Mouse (Mus musculus) frontal cortex, adult 2 months (tissue): ENCODE results near the gene Borcs8. TPM values are rescaled to one million over a fixed set of nuclear protein-coding genes. Genes with fewer than 3 reads are reported as not detected.

Experiments
- DNase-seq, 2 experiments: peaks; one replicate each; pipeline ENCODE4 v3.0.0; 2022; ENCODE audit warnings: low spot score in 1 of 2; ENCODE audit errors: extremely low spot score in 1 of 2
- polyA plus RNA-seq: library from polyadenylated mRNA; depleted of rRNA; stranded (reverse); fragments of >200 nt; gene quantifications from 2 replicates; pipeline ENCODE4 v1.2.3, GENCODE M21; 2012; rRNA removed

Borcs8 gene
- polyA plus RNA-seq, 1 experiment: 100 TPM

GRCm38 (mm10) chr8:70173320-70173719, 34.0 kb downstream of the Borcs8 start:
- no peak for DNase-seq

DNA sequence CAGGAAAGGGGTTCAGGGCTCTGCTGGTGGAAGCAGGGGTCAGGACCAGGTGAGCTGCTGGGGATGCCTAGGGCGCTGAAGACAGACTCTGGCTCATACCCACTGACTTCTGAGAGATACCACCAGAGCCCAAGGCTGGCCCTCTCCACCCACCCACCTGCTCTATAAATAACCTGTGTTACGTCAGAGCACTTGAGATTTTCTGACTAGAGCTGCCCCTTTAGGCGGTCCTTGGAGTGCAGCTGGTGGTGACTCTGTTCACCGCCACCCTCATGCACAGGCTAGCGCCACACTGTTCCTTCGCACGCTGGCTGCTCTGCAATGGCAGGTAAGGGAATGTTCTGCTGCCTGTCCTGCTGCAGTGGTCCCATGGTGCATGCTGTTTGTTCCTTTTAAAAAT, 34.8 kb downstream of the Borcs8 start:
- DNase-seq: peak in 1 of 2 experiments; percentile 43

DNA sequence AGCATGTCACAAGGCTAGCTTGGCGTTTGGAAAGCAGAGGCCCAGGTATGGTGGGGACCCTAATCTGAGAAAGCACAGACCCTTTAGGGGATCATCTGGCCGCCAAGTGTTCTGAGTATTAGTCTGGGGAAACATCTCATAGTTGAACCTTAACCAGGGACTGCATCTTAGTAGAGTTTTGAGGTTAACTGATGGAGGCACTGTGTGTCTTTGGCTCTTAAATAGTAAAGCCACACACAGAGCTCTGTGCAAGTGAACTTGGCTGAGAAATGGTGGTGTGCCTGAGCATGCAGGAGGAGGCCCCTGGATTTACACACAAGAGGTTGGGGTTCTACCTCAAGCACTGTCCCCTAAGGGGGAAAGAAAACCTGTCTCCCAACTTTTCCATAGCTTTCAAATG, 38.9 kb downstream of the Borcs8 start:
- DNase-seq: no peak

GRCm38 (mm10) chr8:70179082-70179481, 39.8 kb downstream of the Borcs8 start:
- no peak for DNase-seq

GRCm38 (mm10) chr8:70181212-70181902, 42.1 kb downstream of the Borcs8 start:
- no peak for DNase-seq

DNA sequence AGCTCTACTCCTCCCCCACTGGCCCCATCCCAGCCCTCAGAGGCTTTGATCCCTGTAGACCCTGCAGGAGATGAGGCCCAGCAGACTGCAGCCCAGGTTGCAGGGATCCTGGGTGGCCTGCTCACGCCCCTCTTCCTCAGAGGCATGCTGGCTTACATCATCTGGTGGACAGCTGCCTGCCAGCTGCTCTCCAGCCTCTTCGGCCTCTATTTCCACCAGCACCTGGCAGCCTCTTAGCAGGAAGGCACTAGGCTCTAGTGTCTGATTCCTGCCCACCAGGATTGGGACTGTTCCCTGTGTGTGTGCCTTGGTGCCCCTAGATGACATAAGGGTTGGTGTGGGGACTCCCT, 42.6 kb downstream of the Borcs8 start:
- DNase-seq: no peak

GRCm38 (mm10) chr8:70183194-70183593, 43.9 kb downstream of the Borcs8 start:
- DNase-seq: no peak

GRCm38 (mm10) chr8:70188707-70189106, 49.4 kb downstream of the Borcs8 start:
- no peak for DNase-seq

DNA sequence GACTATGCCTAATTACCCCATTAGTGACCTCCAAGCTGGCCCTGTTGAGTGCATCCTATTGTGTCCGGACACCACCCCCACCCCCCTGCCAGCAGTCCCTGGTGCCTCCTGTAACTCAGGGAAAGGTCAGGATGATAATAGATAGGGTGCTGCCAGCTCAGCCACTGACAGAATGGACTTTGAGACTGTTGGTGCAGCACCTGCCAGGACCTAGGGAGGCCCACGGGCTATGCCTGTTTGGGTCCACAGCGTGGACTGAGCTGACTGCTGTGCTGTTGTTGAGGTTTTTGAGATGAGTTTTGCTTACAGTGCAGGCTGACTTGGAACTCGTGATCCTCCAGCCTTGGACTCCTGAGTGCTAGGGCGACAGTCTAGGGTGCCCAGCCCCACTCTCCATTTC, 53.9 kb downstream of the Borcs8 start:
- no peak for DNase-seq

DNA sequence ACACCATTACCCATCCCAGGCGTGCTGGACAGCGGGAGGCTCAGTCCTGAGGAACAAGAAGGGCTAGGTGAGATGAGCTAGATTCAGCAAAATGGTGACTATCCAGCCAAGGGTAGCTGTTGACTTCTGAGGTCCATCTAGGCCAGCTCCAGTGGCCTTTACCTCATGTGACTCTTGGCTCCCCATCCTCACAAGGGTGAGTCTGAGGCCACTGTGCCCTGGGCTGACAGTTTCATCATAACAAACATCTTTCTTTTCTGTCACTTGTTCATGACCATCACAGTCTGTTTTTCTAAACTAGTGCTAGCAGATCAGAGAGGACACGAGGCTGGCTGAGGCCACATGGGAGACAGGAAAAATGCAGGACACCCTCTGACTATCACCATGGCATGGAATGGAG, 54.9 kb downstream of the Borcs8 start:
- no peak for DNase-seq

- no peak for DNase-seq
These were observed 56.5 kb downstream of the Borcs8 start for GRCm38 (mm10) chr8:70195762-70196161.

Other genes with a start within 250 kb of the Borcs8 start
- 0.22 and 0.46 TPM in 2 replicates for gene Tssk6, start 237.3 kb upstream of the Borcs8 start, polyA plus RNA-seq
- gene Ndufa13, start 236.9 kb upstream of the Borcs8 start, polyA plus RNA-seq: 189 and 193 TPM in 2 replicates
- gene Yjefn3, start 236.8 kb upstream of the Borcs8 start, polyA plus RNA-seq: 41.1 and 45.9 TPM in 2 replicates
- 28.6 and 31.0 TPM in 2 replicates for gene Gatad2a, start 143.1 kb upstream of the Borcs8 start, polyA plus RNA-seq
- 93.1 and 102 TPM in 2 replicates for gene Mau2, start 96.8 kb upstream of the Borcs8 start, polyA plus RNA-seq
- gene Sugp1, start 96.7 kb upstream of the Borcs8 start, polyA plus RNA-seq: 36.5 and 40.8 TPM in 2 replicates
- 4.9 and 5.9 TPM in 2 replicates for gene Tm6sf2, start 66.6 kb upstream of the Borcs8 start, polyA plus RNA-seq
- 34.8 and 43.9 TPM in 2 replicates for gene Hapln4, start 56.0 kb upstream of the Borcs8 start, polyA plus RNA-seq
- 98.8 and 102 TPM in 2 replicates for gene Ncan, start 18.6 kb upstream of the Borcs8 start, polyA plus RNA-seq
- gene Nr2c2ap, start 8.2 kb upstream of the Borcs8 start, polyA plus RNA-seq: 23.7 and 23.8 TPM in 2 replicates
- gene Rfxank, start 345 bp upstream of the Borcs8 start, polyA plus RNA-seq: 18.6 and 18.7 TPM in 2 replicates
- 0.34 and 0.65 TPM in 2 replicates for gene Mef2b, start 212 bp downstream of the Borcs8 start, polyA plus RNA-seq
- gene Tmem161a, start 32.9 kb downstream of the Borcs8 start, polyA plus RNA-seq: 83.3 and 108 TPM in 2 replicates
- 51.0 and 51.3 TPM in 2 replicates for gene Slc25a42, start 72.8 kb downstream of the Borcs8 start, polyA plus RNA-seq
- 102 and 116 TPM in 2 replicates for gene Sugp2, start 94.7 kb downstream of the Borcs8 start, polyA plus RNA-seq
- gene Armc6, start 95.0 kb downstream of the Borcs8 start, polyA plus RNA-seq: 44.0 and 45.6 TPM in 2 replicates
- gene Homer3, start 143.3 kb downstream of the Borcs8 start, polyA plus RNA-seq: 18.2 and 18.5 TPM in 2 replicates
- gene Ddx49, start 163.0 kb downstream of the Borcs8 start, polyA plus RNA-seq: 48.6 and 51.7 TPM in 2 replicates
- gene Cope, start 163.0 kb downstream of the Borcs8 start, polyA plus RNA-seq: 252 and 259 TPM in 2 replicates
- 86.7 and 86.9 TPM in 2 replicates for gene Cers1, start 176.3 kb downstream of the Borcs8 start, polyA plus RNA-seq
- gene Gdf1, start 190.3 kb downstream of the Borcs8 start, polyA plus RNA-seq: 34.8 and 63.7 TPM in 2 replicates
- 29.5 and 30.8 TPM in 2 replicates for gene Upf1, start 213.8 kb downstream of the Borcs8 start, polyA plus RNA-seq
- 0.19 and 0.26 TPM in 2 replicates for gene Comp, start 234.1 kb downstream of the Borcs8 start, polyA plus RNA-seq